Mouse (Mus musculus) liver, adult 2 months (tissue): Measurements from ENCODE around the gene Tex2. TPM values are rescaled to one million over a fixed set of nuclear protein-coding genes. Genes with fewer than 3 reads are reported as not detected.

Experiments
- DNase-seq: peaks from one replicate; pipeline ENCODE4 v3.0.0-alpha.2; 2011; ENCODE audit warnings: low read depth, low spot score; ENCODE audit errors: extremely low read depth
- H3K27ac ChIP-seq: fragments of 200-500 bp; replicated peaks from 2 replicates; pipeline ENCODE4 v1.5.1; 2012; ENCODE audit warnings: low read depth, mild to moderate bottlenecking, control low read depth, inconsistent platforms, low read length; ENCODE audit not compliant: insufficient read depth
- H3K27me3 ChIP-seq: fragments of 200-500 bp; 2 replicates; pipeline ENCODE4 v1.6.1; 2012; ENCODE audit warnings: mild to moderate bottlenecking, moderate library complexity, low read length, inconsistent platforms; ENCODE audit not compliant: control insufficient read depth, insufficient read depth
- H3K36me3 ChIP-seq: fragments of 200-500 bp; 2 replicates; pipeline ENCODE4 v1.6.1; 2012; ENCODE audit warnings: low read length, inconsistent platforms; ENCODE audit not compliant: control insufficient read depth, insufficient read depth
- H3K4me1 ChIP-seq: fragments of 200-500 bp; 2 replicates; pipeline ENCODE4 v1.6.1; 2011; ENCODE audit warnings: low read length; ENCODE audit not compliant: control insufficient read depth, insufficient read depth
- H3K4me3 ChIP-seq: fragments of 200-500 bp; 2 replicates; pipeline ENCODE4 v1.5.1; 2011; ENCODE audit warnings: low read depth, mild to moderate bottlenecking, control low read depth, low read length, moderate library complexity; ENCODE audit not compliant: insufficient read depth
- H3K79me2 ChIP-seq: fragments of 200-500 bp; 2 replicates; pipeline ENCODE4 v1.6.1; 2012; ENCODE audit warnings: inconsistent platforms, mild to moderate bottlenecking, low read length, moderate library complexity; ENCODE audit not compliant: control insufficient read depth, insufficient read depth
- H3K9ac ChIP-seq: fragments of 200-500 bp; 2 replicates; pipeline ENCODE4 v1.6.1; 2012; ENCODE audit warnings: low read depth, mild to moderate bottlenecking, control low read depth, inconsistent platforms, low read length
- CTCF ChIP-seq: fragments of 200-500 bp; IDR thresholded peaks from 2 replicates; pipeline ENCODE4 v1.5.1; 2011; ENCODE audit warnings: low read depth, low read length, control low read depth
- POLR2A ChIP-seq: fragments of 200-500 bp; IDR thresholded peaks from 2 replicates; pipeline ENCODE4 v1.6.1; 2011; ENCODE audit warnings: low read length, control low read depth; ENCODE audit not compliant: insufficient read depth; ENCODE audit errors: extremely low read depth
- WGBS: fragments of 180-500 bp; shearing (Covaris S2); methylation state at CpG from one replicate; pipeline ENCODE4 v1.1.7; 2018; 5-methylcytosine and 5-hydroxymethylcytosine counted together
- polyA plus RNA-seq: library from polyadenylated mRNA; depleted of rRNA; stranded (reverse); fragments of >200 nt; gene quantifications from 2 replicates; pipeline ENCODE4 v1.2.3, GENCODE M21; 2012
- total RNA-seq: library from RNA; depleted of rRNA; stranded (reverse); fragments of >200 nt; gene quantifications from 2 replicates; pipeline ENCODE4 v1.2.3, GENCODE M21; 2014

The Tex2 gene
- total and polyA plus RNA-seq, 2 experiments = 45.3 to 60.4 TPM

DNA sequence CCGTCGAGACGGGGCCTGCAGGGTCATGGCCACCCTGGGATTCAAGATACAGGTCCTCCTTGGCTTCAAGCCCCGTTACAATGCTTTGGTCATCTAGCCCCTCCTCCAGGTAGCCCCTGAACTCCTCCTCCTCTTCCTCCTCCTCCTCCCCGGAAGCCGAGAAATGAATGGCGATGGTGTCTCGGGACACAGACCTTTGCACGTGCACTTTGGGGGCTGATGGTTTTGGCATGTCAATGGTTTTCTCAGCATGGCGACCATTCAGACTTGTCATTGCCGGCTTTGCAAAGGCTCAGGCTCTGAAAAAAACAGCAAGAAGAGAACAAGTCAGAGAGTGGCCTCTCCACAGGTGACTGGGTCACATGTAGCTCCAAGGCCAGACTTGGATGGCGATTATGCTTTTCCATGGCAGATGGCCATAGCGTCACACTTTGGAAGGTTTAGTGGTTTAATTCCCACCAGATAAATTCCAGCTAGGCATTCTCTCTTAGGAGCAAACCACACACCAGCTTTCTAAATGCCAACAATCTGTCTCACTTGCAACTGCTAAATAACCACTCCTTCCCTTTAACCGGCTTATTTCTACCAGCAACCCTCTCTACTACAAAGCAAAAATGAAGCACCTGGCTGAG is 44.8 kb downstream of the Tex2 start:
- Histone ChIP-seq H3K27me3 (no peaks in the 10 kb centered on the region), H3K36me3 (peaks cover 3% of the 10 kb centered on the region; the same call in 1 of the 2 replicates), H3K9ac (no peak overlapping the region), H3K27ac (no peak overlapping the region), H3K79me2 (peaks cover 45% of the 10 kb centered on the region; the same call in 1 of the 2 replicates), H3K4me1 (peaks cover 28% of the 10 kb centered on the region), H3K4me3 (no peak overlapping the region)
- DNase-seq = no peak
- TF ChIP-seq CTCF (no peak), POLR2A (no peak)
- WGBS = 87% methylated on average over 14 of the region's 14 CpGs

DNA sequence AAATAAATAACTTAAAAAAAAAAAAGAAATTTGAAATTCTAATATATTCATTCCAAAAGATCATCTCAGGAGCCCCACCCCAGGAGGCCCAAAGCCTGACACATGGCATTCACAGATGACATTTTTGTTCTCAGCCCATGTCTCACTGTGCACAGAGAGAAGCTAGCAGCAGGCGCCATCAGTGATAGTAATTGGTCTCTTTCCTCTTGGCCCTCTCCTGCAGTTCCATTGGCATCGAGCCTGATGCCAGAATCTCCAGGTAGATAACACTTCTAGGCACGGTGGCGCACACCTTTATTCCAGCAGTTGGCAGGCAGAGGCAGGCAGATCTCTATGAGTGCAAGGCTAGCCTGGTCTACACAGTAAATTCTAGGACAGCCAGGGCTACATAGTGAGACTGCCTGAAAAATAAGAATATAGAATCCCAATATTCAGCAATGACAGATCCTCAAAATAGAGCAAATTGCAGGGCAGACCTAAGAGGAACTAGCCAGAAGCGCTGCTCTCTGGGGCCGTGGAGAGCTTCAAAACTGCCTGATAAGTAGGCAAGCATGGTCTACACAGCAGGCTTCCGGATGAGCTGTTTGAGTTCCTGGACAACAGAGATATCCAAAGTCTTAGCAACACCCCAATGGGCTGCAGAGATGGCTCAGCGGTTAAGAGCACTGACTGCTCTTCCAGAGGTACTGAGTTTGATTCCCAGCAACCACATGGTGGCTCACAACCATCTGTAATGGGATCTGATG is 47.0 kb downstream of the Tex2 start:
- Histone ChIP-seq H3K79me2 (peaks cover 56% of the 10 kb centered on the region; the same call in 1 of the 2 replicates), H3K4me3 (no peak overlapping the region), H3K27me3 (no peaks in the 10 kb centered on the region), H3K27ac (no peak overlapping the region), H3K9ac (no peak overlapping the region), H3K36me3 (peaks cover 3% of the 10 kb centered on the region; the same call in 1 of the 2 replicates), H3K4me1 (peaks cover 26% of the 10 kb centered on the region)
- 86% methylated on average over 8 of the region's 8 CpGs for WGBS
- no peak for TF ChIP-seq CTCF
- TF ChIP-seq POLR2A = no peak
- no peak for DNase-seq

DNA sequence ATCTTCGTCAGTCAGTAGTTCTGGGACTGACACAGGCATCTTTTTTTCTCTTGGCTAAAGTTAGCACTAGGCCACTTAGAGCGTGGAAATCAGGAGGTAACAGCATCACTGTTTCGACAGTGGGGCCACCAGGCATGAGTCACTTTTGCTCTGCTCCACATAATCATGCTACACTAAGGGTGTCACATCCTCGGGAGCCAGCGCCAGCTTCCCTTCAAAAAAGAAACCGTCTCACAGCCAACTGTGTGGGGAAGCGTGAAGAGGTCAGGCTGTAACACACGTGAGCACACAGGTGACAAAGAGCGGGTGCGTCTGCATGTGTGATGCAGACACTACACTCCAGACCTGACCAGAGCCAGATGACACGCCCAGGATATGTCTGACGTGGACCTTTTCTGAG is 49.0 kb downstream of the Tex2 start:
- Histone ChIP-seq H3K27me3 (no peaks in the 10 kb centered on the region), H3K4me3 (no peak overlapping the region), H3K36me3 (peaks cover 3% of the 10 kb centered on the region; the same call in 1 of the 2 replicates), H3K79me2 (peaks cover 60% of the 10 kb centered on the region; the same call in 1 of the 2 replicates), H3K9ac (no peak overlapping the region), H3K4me1 (peaks cover 24% of the 10 kb centered on the region), H3K27ac (no peak overlapping the region)
- 71% methylated on average over 12 of the region's 12 CpGs for WGBS
- DNase-seq = no peak
- no peak for TF ChIP-seq CTCF
- no peak for TF ChIP-seq POLR2A

DNA sequence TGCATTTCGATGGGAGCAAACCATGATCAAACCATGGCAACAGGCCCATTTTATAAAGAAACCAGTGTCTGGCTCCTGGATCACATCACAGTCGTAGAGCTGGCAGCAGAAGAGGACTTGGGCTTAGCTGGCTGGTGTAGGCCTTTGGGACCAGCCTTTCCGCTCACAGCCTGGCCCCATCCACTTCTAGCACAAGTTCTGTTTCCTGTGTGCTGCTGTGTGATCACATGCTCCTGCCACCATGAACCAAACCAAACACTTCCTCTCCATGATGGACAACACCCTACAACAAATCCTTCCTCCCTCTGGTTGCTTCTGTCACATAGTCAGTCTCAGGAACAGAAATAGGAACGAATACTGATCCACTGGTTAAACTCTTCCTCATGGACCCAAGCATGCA is 50.5 kb downstream of the Tex2 start:
- no peak overlapping the region for H3K9ac ChIP-seq
- H3K4me3 ChIP-seq = no peak overlapping the region
- peaks cover 3% of the 10 kb centered on the region; the same call in 1 of the 2 replicates for H3K36me3 ChIP-seq
- DNase-seq = peak; percentile 53
- H3K27ac ChIP-seq = peak overlapping the region; percentile 37; the same call in 1 of the 2 replicates
- H3K79me2 ChIP-seq = peaks cover 46% of the 10 kb centered on the region; the same call in 1 of the 2 replicates
- H3K4me1 ChIP-seq = peaks cover 22% of the 10 kb centered on the region
- H3K27me3 ChIP-seq = no peaks in the 10 kb centered on the region
- 50% methylated on average over 4 of the region's 4 CpGs for WGBS
- TF ChIP-seq CTCF (no peak), POLR2A (no peak)

DNA sequence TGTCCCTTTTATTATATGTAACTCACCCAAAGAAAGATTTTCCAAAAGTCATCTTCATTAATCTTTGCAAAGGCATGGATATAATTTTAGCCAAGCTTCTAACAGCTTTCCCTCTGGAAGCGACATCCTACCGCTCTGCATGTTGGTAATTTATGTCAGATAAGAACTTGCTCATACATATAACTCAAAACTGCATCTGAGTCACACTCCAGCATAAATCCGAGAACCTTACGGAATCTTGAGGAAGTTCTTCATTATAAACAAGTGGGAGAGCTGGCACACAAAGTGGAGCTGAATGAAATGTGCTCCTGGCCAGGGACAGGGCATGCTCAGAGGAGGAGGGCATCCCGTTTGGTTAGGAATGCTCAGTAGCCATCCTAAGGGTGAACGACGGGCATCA is 53.5 kb downstream of the Tex2 start:
- 80% methylated on average over 7 of the region's 7 CpGs for WGBS
- Histone ChIP-seq H3K4me1 (peaks cover 45% of the 10 kb centered on the region), H3K36me3 (no peaks in the 10 kb centered on the region), H3K79me2 (peaks cover 26% of the 10 kb centered on the region; the same call in 1 of the 2 replicates), H3K9ac (no peak overlapping the region), H3K27me3 (no peaks in the 10 kb centered on the region), H3K27ac (peak overlapping the region; percentile 5; the same call in 1 of the 2 replicates), H3K4me3 (no peak overlapping the region)
- DNase-seq = no peak
- TF ChIP-seq POLR2A (no peak), CTCF (no peak)
